Mouse (Mus musculus): Measurements from ENCODE around the gene Clec2d. TPM values are rescaled to one million over a fixed set of nuclear protein-coding genes. Genes with fewer than 3 reads are reported as not detected.

The Clec2d gene
- polyA plus RNA-seq, 1 experiment from 2014 or later: 0.23 TPM

DNA sequence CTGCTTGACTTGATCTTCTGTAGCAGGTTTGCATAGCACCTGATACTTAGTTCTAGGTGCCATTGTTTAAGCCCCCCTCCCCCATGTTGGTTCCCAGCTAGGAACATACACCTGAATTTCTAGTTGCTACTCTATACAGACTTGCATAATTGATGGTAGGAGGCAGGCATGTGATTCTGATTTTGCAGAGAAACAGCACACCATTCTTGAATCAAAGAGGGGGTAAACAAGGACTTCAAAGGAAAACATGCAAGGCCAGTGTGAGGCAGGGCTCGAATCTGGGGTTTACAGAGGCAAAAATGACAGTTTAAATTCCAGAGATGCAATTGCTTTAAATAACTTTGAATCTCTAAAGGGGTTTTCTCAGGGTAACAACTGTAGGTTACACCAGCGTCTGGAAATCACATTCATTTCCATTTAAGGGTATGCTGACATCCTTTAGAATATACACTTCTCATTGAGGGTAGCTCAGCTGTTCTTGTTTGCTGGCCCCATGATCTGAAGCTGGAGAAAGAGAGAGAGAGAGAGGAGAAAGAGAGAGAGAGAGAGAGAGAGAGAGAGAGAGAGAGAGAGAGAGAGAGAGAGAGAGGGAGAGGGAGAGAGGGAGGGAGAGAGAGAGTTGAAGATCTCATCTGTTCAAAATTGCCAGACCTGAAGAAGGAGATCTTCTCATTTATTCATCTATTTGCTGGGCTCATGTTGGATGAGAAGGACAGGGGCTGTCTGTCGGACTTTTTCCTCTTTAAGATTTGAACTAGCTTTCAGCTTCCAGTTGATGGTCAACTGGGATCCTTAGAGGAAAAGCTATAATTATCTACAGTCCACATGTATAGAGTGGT lies 48.7 kb downstream of the Clec2d start:
- ATAC-seq (ENCODE audit: insufficient number of reproducible peaks, insufficient read depth, low FRiP score, low TSS enrichment, low read depth): no peak

DNA sequence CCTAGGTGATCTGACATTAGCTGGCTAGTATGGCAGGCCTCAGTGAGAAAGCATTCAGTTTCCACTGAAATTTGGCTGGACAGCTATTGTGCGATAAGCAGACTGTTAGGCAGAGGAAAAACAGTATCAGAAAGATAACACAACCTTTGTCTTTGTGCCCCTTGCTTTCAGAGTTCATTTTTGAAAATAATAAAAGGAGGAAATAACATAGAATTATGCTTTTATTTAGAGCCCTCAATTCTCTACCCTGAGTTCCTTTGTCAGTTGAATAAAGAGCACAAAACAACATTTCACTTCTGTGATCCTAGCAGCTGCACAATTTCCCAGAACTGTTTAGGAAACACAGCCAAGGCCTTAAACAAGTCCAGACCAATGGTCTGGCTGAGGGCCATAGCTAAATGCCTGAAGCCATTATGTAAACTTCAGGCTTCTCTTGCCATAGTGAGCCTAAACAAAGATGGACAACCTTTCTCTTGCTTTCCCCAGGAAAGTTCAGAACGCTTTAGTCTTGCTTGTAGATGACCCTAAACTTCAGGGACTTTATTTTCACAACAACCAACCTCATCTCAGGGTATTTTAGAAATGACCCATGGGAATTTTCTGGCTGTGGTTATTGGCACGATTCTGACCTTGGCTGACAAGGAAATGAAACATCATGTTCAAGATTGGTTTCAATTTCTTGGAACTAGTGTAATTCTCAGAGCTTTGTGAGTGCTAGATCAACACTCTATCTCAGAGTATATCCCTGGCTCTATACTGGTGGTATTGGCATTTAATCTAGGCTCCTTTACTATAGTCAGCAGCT lies 49.6 kb downstream of the Clec2d start:
- Histone ChIP-seq H3K4me2 (no peak overlapping the region), H3K4me1 (replicated peaks) (no peaks in the 10 kb centered on the region), H3K27ac (no peak overlapping the region), H3K36me3 (no peaks in the 10 kb centered on the region), H3K4me3 (replicated peaks) (no peak overlapping the region), H3K9me3 (no peaks in the 10 kb centered on the region), H3K27me3 (no peaks in the 10 kb centered on the region), H3K9ac (replicated peaks) (no peak overlapping the region)
- no peak for ATAC-seq (ENCODE audit: insufficient number of reproducible peaks, insufficient read depth, low FRiP score, low TSS enrichment, low read depth)
- WGBS: 77% methylated on average over 3 of the region's 3 CpGs

More for the DNA sequence above, 48.7 kb downstream of the Clec2d start:
- Histone ChIP-seq H3K27me3 (no peaks in the 10 kb centered on the region), H3K4me1 (replicated peaks) (no peaks in the 10 kb centered on the region), H3K4me2 (no peak overlapping the region), H3K9me3 (no peaks in the 10 kb centered on the region), H3K4me3 (replicated peaks) (no peak overlapping the region), H3K27ac (no peak overlapping the region), H3K36me3 (no peaks in the 10 kb centered on the region), H3K9ac (replicated peaks) (no peak overlapping the region)
- 45% methylated on average over 3 of the region's 3 CpGs for WGBS

DNA sequence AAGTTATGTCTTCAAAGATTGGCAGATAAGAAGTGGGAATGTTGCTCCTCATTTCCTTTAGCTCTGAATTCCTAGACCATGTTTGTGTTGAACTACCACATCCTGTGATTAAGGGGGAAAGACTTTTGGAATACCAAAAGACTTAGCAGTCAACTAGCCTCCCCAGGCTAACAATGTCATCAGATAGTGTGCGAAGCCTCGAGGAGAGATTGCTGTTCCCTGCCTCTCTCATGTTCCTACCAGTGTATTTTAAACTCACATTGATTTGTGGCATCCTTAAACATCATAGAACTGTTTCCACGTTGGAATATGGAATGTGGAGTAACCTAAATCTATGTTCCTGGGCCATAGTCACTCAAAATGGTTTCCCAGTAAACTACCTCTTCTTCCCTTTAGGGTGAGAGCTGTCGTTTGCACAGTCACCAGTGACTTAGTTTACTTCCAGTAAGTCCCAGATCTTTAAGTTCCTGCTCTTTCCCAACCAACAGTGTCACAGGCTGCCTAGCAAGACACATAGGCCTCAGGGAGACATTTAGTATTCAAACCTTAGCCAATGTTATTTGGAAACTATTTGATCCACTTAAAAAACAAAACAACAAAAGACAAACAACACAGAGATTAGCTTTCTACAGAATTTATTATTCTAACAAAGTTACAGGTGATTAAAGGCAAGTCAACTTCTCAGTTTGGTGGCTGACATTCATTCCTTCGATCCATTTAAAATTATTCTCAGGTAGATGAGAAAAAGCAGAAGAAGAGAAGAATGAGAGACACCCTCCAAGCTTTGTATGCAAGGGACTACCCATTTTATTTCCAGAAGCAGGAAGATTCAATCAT lies 51.8 kb downstream of the Clec2d start:
- Histone ChIP-seq H3K9me3 (no peaks in the 10 kb centered on the region), H3K27me3 (no peaks in the 10 kb centered on the region), H3K36me3 (no peaks in the 10 kb centered on the region), H3K9ac (replicated peaks) (no peak overlapping the region), H3K4me1 (replicated peaks) (no peaks in the 10 kb centered on the region), H3K4me2 (no peak overlapping the region), H3K27ac (no peak overlapping the region), H3K4me3 (replicated peaks) (no peak overlapping the region)
- WGBS: 77% methylated on average over 5 of the region's 5 CpGs
- ATAC-seq (ENCODE audit: insufficient number of reproducible peaks, insufficient read depth, low FRiP score, low TSS enrichment, low read depth): no peak

DNA sequence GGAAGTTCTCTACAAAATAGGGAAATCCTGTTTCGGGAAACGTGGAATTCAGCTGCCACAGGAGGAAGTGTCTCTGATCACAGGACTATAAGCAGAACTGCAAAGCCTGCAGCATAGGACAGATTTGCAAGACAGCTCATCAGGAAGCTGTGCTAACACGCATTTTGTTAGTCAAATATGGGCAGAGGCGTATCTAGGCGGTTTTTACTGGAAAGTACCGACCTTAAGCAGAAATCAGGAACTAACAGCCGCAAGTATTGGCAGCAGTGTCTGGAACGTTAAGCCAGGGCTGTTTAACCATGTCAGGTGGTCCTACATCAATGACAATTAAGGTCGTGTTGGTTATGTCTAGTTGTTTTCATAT lies 52.4 kb downstream of the Clec2d start:
- WGBS: 78% methylated on average over 9 of the region's 9 CpGs

DNA sequence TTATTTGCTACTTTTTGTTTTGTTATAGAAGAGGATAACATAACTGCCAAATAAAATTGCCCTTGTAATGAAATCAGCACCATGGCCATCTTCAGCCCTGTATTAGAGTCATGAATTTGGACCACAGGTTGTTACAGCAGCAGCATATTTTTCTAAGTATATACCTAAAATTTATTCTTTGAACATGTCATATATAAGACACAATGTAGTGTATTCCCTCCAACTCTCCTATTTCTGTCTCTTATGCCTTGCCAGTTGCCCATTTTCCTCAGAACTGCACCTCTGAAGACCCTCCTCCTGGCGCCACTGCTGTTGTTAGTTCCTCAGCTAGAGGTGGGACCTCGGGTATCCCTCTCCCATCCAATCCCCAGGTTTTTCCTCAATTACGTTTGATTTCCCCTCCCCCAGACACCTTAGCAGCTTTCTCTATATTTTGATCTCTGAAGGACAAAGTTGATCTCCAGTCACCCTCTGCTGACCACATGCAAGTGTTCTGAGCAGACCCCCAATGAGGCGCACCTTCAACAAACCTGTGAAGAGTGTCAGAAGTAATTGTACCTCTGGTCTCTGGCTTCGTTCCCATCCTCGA lies 53.0 kb downstream of the Clec2d start:
- Histone ChIP-seq H3K4me2 (no peak overlapping the region), H3K36me3 (no peaks in the 10 kb centered on the region), H3K4me3 (replicated peaks) (no peak overlapping the region), H3K4me1 (replicated peaks) (no peaks in the 10 kb centered on the region), H3K9me3 (no peaks in the 10 kb centered on the region), H3K27me3 (no peaks in the 10 kb centered on the region), H3K27ac (no peak overlapping the region), H3K9ac (replicated peaks) (no peak overlapping the region)
- WGBS: 84% methylated on average over 6 of the region's 6 CpGs
- no peak for ATAC-seq (ENCODE audit: insufficient number of reproducible peaks, insufficient read depth, low FRiP score, low TSS enrichment, low read depth)

More for the DNA sequence above, 52.4 kb downstream of the Clec2d start:
- no peak for ATAC-seq (ENCODE audit: insufficient number of reproducible peaks, insufficient read depth, low FRiP score, low TSS enrichment, low read depth)
- H3K9me3 ChIP-seq: no peaks in the 10 kb centered on the region
- H3K4me2 ChIP-seq: no peak overlapping the region
- H3K36me3 ChIP-seq: no peaks in the 10 kb centered on the region
- H3K27me3 ChIP-seq: no peaks in the 10 kb centered on the region
- no peak overlapping the region for H3K4me3 ChIP-seq (replicated peaks)
- H3K4me1 ChIP-seq (replicated peaks): no peaks in the 10 kb centered on the region
- H3K27ac ChIP-seq: no peak overlapping the region
- H3K9ac ChIP-seq (replicated peaks): no peak overlapping the region

DNA sequence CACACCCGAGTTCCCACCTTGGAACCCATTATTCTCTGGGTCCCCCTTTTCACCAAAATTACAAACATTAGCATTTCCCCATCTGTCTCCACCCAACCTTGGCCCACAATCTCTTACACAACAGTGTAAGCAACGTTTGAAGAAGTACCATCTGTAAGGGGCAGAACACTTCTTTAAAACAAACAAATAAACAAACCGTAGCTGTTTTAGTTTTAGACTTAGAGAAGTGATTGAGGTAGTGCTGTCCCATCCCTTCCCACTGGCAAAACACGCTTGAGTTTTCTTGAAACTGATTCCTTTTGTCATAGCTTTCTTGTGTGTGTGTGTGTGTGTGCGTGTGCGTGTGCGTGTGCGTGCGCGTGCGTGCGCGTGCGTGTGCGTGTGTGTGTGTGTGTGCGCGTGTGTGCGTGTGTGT lies 53.5 kb downstream of the Clec2d start:
- Histone ChIP-seq H3K9ac (replicated peaks) (no peak overlapping the region), H3K27me3 (no peaks in the 10 kb centered on the region), H3K4me2 (no peak overlapping the region), H3K27ac (no peak overlapping the region), H3K4me1 (replicated peaks) (no peaks in the 10 kb centered on the region), H3K4me3 (replicated peaks) (no peak overlapping the region), H3K36me3 (no peaks in the 10 kb centered on the region), H3K9me3 (no peaks in the 10 kb centered on the region)
- WGBS: 83% methylated on average over 14 of the region's 18 CpGs
- no peak for ATAC-seq (ENCODE audit: insufficient number of reproducible peaks, insufficient read depth, low FRiP score, low TSS enrichment, low read depth)

DNA sequence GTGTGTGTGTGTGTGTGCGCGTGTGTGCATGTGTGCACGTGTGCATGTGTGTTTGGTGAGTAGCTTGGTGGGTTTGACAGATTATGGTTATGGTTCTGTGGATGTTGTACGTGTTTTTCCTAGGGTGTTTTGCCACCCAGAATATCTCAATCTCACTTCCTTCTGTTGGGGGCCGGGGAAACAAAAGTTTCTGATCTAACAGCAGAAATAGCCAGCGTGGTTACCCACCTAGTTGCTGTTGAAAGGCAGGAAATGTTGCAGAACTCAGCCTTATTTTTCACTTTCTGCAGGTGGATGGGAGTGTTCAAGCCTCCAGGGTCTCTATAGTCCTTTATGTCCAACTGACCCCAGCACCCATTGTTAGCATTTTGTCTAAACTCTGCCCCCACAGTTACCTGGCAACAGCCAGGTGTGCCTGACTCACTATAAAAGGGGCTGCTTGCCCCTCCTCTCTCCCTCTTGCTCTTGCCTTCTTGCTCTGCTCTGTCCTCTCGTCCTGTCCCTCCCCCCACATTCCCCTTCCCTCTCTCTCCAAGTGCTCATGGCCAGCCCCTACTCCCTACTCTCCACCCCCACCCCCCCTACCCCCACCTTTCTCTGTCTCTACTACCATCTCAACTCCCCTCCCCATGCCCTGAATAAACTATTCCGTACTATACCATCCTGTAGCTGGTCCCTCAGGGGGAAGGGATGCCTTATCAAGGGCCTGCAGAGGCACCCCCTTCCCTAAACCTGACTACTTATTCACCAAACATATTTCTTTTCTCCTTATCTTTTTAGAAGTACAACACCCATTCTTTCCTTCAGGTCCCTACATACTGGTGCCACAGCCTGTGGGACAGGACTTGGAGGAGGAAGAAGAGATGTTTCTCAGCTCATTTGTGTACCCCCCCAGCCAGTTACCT lies 54.3 kb downstream of the Clec2d start:
- H3K4me1 ChIP-seq (replicated peaks): no peaks in the 10 kb centered on the region

DNA sequence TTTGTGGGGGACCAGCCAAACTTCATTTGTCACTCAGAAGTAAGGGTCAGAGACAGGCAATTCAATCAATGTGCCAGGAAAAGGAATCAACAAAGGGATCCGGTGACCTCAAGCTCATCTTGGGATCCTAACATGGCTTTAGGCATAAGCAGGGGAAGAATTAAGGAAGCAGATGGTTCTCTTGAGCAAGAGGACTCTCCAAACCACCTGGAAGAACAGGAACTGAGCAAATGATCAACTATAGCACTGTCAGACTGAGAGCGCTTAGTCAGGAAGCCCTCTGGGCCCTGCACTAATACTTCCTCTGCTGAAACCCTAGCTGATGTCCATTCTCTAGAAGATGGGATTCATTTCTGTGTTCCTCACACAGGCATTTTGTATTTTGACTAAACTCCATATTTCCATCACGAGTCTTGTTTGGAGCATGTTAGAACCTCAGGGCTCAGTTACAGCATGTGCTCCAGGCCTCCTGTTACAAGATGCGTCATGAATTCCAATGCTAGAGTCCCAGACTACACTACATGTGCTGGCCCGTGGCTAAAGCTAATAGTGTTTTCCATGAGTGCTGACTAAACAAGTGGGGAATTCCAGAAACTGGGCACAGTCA lies 55.5 kb downstream of the Clec2d start:
- H3K36me3 ChIP-seq: no peaks in the 10 kb centered on the region
- no peak overlapping the region for H3K4me2 ChIP-seq
- WGBS: 75% methylated on average over 5 of the region's 5 CpGs
- H3K27ac ChIP-seq: no peak overlapping the region
- ATAC-seq (ENCODE audit: insufficient number of reproducible peaks, insufficient read depth, low FRiP score, low TSS enrichment, low read depth): no peak
- H3K9ac ChIP-seq (replicated peaks): no peak overlapping the region
- no peak overlapping the region for H3K4me3 ChIP-seq (replicated peaks)
- no peaks in the 10 kb centered on the region for H3K27me3 ChIP-seq
- H3K9me3 ChIP-seq: no peaks in the 10 kb centered on the region
- no peaks in the 10 kb centered on the region for H3K4me1 ChIP-seq (replicated peaks)

More for the DNA sequence above, 54.3 kb downstream of the Clec2d start:
- Histone ChIP-seq H3K9me3 (no peaks in the 10 kb centered on the region), H3K4me2 (no peak overlapping the region), H3K27ac (no peak overlapping the region), H3K4me3 (replicated peaks) (no peak overlapping the region), H3K9ac (replicated peaks) (no peak overlapping the region), H3K36me3 (no peaks in the 10 kb centered on the region), H3K27me3 (no peaks in the 10 kb centered on the region)
- WGBS: 78% methylated on average over 8 of the region's 8 CpGs
- ATAC-seq (ENCODE audit: insufficient number of reproducible peaks, insufficient read depth, low FRiP score, low TSS enrichment, low read depth): no peak
